Mouse (Mus musculus) bone marrow, adult 2 months (tissue): Measurements from ENCODE around the gene Guk1.

Experiments used
- CTCF ChIP-seq: fragments of 200-500 bp; IDR thresholded peaks from 2 replicates; pipeline ENCODE4 v1.5.1; 2011; ENCODE audit warnings: low read length, control low read depth; ENCODE audit not compliant: control insufficient read depth, insufficient read depth
- POLR2A ChIP-seq: fragments of 200-500 bp; IDR thresholded peaks from 2 replicates; pipeline ENCODE4 v1.6.1; 2011; ENCODE audit warnings: low read depth, mild to moderate bottlenecking, control low read depth, low read length, borderline replicate concordance; ENCODE audit not compliant: control insufficient read depth

DNA sequence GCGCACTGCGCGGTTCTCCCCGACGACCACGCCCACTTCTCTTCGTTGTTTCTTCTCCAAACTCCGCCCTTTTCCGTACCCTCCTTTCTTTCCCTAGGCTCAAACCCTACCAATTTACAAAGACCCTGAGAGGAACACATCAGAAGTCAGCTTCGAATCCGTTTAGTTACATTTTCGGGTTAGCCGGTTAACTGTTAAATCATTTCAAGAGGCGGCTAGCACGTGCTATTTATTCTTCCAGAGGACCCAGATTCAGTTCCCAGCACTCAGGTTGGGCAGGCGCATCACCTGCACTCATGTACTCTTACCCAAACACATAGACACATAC lies at the start of gene Guk1:
- no peak for TF ChIP-seq CTCF
- no peak for TF ChIP-seq POLR2A
